Mouse (Mus musculus): ENCODE results near the gene Ctnnb1.
"Not testable (repeated sequence)": the region's sequence is repeated elsewhere in the genome, so short reads cannot be mapped to it uniquely, and the experiment has no call there.

Gene Ctnnb1

DNA sequence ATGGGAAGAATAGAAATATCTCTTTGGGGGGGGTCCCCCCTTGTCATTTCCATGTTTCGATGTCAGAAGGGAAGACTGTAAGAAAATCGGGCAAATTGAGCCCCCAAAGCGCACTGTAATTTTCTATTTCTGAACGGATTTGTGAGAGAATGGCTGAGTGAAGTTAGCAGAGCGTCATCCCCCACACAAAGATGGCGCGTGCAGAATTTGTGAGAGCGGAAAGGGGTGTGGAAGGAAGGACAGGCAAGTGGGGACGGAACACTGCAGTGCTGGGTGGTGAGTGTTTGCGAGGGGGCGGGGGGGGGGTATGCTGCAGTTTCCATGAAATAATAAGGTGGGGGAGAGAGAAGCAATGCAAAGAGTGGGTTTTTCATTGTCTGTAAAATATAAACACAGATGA, at the start of gene Ctnnb1:
Gene Ctnnb1, plus strand, starts transcription at position 136 of the 400 bp plus-strand sequence.
- DNase-seq (ENCODE audit: low read depth, low spot score): no peak

DNA sequence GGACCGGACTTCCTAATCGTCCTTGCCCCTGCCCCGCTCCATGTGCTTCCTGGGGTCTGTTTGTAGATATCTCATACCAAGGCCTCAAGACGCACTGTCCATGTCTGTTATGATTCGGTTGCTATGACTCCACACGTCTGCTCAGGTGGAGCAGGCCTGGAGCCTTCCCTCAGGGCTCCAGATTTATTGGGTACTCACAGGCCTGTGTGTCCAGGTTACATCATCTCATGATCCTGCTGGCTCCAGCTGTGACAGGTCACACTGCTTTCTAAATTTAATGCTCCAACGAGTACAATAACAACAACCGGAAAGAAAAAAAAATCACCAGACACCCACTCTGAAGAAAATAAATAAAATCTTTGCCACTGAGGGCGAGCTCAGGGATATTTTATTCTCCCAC, 48.7 kb upstream of the Ctnnb1 start:
- no peak for DNase-seq (ENCODE audit: low read depth, low spot score)

DNA sequence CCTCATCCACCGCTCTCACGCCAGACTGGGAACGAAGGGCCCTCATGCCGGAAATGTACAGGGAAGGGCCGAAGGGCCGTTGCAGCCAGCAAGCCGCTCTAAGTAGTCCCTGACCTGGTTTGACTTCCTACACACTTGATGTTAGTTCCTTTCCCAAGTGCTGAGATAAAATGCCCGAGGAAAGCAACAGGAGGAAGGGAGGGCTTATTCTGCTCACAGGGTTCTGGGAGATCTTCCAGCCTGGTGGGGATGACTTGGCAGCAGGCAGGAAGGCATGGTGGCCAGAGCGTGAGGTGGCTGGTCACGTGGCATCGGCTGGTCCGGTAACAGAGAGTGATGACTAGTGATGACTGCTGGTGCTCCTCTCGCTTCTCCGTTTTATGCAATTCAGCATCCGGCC, 47.9 kb upstream of the Ctnnb1 start:
- no peak for DNase-seq (ENCODE audit: low read depth, low spot score)

DNA sequence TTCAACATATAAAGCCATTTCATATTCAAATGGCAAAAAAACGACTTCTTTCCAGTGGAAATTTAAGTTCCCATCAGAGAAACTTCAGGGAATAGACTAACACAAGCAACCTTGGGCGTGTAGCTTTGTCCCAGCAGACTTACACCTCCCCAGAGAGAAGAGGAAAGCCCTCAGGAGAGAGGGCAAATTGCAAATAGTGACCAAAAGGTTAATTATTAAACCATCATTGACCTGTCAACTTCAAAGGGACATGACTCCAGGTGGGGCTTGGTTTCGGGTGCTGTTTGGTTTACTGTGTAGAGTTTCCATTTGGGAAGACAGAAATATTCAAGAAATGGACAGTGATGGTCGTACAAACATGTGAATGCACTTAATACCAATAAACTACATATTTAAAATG, 47.2 kb upstream of the Ctnnb1 start:
- DNase-seq (ENCODE audit: low read depth, low spot score): no peak

DNA sequence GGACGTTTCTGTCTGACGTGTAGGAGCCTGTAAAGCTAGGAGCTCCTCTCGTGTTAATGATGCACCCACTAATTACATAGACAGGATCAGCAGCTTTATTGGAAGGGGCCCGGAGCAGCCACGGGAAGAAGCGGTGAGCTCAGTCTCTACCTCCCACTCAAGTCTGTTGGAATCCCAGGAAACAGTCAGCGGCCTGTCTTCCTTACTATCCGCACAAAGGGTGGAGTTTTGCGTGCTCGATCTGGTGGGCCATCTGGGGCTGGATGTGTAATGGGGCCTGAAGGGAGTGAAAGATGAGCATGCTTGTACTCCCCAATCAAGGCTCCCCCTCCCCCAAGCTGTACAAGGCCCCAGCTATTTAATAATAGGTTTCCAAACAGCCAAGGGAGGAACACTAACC, 44.3 kb upstream of the Ctnnb1 start:
- no peak for DNase-seq (ENCODE audit: low read depth, low spot score)

DNA sequence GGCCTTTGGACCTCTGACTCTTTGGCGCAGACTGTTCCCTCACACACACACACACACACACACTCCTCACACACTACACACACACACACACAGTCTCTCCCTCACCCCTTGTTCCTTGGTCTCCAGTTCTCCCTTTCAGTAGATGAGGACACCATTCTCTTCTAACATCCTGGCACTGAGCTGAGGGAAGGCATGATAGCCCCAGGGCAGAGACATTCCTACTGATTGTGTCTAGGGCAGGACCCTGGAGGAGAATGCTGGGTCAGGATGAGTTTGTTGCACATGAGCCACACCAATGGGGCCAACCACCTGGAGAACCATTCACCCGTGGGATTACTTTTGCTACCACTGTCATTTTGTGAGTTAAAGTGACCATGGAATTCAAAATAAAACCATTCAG, 41.4 kb upstream of the Ctnnb1 start:
- DNase-seq (ENCODE audit: low read depth, low spot score): no peak

DNA sequence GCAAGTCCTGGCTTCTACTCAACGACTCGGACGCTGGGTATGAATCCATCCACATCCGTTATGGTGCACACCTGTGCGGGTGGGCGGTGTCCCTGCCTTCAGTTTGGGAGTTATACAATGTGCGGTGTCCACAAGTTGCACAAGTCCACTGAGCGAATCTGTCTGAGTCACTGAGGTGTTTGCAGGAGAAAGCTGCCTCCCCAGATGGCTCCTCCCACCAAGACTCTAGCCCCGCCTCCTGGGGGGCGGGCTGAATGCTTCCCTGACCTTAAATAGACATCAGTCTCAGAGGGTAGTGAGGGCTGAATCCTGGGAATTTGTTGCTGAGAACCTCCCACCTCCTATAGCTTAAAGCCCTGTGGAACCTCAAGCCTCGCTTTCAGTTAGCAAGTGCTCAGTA, 35.6 kb upstream of the Ctnnb1 start:
- DNase-seq (ENCODE audit: low read depth, low spot score): no peak

DNA sequence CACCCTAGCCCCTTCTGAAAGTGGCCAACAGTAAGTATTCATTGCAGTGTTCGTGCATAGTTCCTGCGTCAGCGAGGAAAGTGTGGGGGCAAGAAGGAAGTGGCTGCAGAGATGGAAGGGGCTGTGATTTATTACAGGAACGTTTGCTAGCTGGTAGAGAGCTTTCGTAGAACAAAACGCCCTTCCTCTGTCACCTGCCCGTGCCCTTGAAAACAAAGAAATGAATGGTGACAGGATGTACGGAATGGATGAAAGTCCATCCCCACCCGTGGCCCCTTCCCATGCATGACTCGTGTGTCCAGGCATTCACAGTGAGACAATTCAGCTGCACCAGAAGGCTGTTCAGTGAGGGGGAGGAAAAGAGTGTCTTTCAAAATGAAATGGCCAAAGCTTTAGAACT, 35.0 kb upstream of the Ctnnb1 start:
- no peak for DNase-seq (ENCODE audit: low read depth, low spot score)

DNA sequence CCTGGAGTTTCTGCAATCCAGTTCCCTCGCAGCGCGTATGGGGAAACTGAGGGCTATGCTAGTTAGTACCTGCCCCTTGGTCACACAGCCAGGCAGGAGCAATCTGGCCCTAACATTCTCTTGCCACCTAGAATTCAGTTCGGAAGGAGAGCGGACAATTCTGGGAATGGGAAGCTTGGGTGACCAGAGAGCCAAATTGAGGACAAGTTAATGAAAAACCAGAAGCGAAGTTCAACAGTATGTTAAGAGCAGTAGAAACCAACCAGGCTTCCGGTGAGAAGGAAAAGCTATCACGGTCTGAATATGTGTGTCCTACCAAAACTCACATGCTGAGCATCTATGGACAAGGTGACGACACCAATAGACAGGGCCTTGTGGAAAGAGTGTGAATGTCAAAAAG, 34.6 kb upstream of the Ctnnb1 start:
- no peak for DNase-seq (ENCODE audit: low read depth, low spot score)

DNA sequence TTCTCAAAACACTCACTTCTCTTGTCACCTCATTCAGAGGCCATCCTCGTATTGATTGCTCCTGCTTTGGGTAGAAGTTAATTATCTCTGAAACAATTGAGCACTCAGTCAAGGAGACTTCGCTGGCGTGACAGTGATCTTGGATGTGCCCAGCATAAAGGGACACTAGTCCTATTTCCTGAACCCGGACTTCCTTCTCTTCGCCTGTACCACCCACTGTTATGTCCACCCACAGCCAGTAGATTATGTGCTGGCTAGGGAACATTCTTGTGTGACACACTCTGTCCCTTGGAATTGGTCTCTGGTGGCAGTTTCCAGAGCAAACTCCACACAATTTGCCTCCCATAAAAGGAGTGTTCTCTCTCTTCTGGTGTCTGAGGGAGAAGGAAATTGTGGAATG, 32.5 kb upstream of the Ctnnb1 start:
- DNase-seq (ENCODE audit: low read depth, low spot score): no peak

DNA sequence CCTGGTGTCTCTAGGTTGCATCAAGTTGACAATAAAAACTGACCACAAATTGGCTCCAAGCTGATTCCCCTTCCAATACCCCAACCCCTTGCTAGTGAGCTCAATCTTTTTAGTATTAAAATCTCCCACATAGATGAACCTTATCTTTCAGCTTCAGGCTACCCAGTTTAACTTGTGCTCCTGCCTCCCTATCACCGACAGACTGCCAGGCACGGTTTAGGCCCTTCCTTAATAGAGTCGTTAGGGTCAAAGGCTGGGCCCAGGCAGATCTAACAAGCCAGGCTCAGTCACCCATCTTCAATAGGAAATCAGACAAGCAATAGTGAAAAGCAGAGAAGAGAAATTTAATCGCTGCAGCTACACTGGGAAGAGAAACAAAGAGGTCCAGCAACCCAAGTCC, 31.7 kb upstream of the Ctnnb1 start:
- DNase-seq (ENCODE audit: low read depth, low spot score): no peak

DNA sequence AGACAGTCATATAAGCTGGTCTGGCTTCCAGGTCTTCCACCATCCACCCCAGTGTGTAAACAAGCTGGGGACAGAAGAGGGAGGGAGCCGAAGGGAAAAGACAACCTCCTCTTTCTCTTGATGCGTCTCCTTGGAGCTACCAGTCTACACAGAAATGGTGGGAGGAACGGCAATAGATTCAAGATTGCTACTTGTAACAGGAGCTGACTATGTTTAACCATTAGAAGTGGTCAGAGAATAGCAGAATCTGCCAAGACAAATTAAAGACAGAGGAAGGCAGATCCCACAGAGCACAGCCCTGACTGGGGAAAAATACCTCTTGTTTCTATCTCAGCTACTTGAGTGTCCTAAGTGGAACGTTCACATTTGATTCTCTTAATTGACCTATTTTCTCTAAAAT, 29.2 kb upstream of the Ctnnb1 start:
- no peak for DNase-seq (ENCODE audit: low read depth, low spot score)

DNA sequence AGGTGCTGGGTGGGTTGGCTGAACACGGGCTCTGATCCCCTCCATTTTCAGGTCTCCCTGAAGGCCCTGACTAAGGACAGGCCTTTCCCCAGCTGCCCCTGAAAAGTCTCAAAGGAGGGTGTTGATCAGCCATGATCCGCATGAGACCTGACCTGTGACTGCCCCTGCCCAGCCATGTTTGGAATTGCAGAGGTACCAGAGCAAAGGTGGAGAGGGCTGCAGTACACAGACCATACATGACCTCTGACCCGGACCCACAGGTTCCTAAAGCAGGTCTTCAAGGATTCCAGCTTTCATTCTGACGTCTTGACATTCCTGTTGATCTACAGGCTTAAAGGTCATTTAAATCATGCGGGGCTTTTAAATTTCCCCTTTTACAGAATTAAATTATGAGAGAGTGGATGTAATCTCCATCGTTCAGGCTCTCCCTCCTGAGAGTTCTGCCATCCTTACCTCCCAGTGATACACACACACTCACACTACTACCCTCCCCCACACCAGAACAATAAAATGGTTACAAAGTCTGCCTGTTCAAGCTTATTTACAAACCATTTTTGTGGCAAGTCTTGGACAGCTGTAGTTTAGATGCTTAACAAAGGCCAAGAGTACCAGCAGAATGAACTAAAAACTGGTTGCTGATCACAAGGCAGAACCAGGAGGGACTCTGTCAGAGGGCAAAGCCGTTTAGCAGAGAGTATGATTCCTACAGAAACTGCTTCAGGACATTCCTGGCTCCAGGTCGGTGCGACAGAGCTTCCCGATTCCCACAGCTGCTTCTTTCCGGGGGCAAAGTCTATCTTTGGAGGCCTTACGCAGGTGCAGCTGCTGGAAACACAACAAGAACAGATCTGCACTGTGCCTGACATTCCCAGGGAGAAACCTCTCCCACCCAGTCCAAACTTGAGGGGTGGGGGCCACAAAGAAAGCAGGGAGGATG, 28.4 kb upstream of the Ctnnb1 start:
- no peak for DNase-seq (ENCODE audit: low read depth, low spot score)

DNA sequence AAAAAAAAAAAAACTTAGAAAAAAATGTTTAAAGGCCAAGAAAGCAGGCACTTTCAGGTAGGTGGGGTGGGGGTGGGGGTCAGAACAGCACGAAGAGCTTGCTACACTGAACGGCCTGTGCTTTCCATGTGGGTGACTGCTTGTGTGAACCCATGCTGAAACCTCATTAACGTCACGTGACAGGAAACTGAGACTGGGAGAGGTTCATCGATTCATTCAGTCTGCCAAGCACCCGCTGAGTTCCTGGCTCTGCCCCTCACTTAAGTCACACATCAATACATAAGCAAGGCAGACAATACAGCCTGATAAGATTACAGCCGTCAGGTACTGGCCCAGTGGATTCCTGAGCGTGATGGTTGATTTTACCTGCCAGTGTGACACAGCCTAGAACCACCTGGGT, 26.5 kb upstream of the Ctnnb1 start:
- no peak for DNase-seq (ENCODE audit: low read depth, low spot score)

DNA sequence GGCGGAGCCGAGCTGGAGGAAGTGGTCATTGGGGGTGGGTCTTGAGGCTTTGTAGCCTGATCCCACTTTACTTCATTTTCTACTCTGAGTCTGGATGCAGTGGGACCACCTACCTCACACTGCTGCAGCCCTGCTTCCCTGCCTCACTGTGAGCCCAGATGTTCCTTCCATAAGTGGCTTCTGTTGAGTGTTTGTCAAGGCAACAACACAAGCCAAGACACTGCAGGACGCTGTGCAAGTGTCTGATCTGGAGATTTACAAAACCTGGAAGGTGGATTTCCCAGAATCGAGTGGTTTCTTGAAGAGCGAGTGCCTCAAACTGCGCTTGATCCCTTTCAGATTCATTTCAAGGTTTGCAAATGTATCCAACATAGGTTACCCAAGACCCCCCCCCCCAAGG, 20.6 kb upstream of the Ctnnb1 start:
- no peak for DNase-seq (ENCODE audit: low read depth, low spot score)

DNA sequence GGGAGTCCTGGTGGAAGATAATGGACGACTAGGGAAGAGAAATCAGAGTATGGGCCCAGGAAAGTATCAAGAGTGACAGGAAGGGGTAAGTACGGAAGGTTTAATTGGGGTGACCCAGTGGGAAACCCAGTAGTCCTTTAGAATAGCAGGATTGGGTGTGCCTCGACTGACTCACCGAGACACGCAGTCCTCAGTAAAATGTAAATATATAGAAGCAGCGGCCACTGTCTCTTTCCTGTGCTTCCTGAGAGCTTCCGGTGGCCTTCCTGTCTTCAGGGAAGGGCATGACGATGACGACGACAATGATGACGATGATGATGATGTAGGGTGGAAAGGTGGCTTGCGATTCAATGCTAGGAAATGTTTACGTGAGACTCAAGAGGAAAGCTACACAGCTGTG, 15.9 kb upstream of the Ctnnb1 start:
- DNase-seq (ENCODE audit: low read depth, low spot score): no peak

DNA sequence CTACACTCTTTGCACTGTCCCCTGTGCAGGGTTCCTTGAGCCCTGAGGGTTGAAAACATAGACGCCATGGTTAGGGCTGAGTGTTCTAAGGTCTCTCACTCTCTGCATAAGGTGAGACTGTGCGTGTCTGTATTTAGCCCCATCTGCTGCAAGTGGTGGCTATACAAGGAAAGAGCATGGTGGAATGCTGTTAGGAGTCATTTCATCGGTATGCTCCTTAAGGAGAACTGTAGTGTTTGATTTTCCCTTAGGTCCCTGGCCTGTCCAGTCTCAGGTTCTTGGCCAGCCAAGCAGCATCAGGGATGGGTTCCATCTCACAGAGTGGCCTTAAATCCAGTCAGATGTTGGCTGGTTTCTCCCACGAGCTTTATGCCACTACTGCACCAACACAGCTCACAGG, 14.6 kb upstream of the Ctnnb1 start:
- DNase-seq (ENCODE audit: low read depth, low spot score): no peak

DNA sequence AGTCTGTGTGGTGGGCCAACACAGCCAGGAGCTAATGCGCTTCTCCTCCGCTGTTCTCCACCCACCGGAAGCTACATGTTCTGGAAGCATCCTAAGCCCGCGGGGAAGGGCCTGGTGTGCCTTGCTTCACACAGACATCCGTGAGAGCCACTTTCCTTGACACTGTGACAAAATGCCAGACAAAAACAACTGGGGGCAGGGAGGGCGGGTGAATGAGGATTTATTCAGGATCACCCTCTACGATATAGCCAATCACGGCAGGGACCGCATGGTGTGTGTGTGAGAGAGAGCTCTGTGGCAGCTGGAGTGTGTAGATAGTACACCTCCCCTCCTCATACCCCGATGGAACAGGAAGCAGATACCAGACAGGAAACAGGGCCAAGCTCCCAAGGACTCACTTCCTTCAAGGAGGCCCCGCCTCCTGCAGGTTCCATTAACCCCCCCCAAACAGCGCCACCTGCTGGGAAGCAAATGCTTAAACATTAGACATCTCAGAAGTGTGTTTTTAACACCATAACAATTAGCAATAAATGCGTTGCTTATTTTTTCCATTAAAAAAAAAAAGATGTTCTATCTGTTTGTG, 14.0 kb upstream of the Ctnnb1 start:
- DNase-seq (ENCODE audit: low read depth, low spot score): no peak

DNA sequence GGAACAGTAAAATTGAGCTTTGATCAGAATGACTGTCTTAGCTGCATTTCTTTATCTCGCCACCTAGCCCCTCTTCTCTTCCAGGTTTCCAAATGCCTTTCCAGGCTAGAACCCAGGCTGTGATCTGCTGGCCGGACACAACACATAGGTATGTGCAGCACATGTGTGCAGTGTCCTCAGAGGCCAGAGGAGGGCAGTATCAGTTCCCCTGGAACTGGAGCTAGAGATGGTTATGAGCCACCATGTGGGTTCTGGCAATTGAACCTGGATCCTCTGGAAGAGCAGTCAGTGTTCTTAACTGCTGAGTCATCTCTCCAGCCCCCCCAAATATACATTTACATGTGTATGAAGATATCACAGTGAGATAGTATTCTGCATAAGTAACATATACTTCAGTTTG, 11.4 kb upstream of the Ctnnb1 start:
- DNase-seq (ENCODE audit: low read depth, low spot score): not testable (repeated sequence)

DNA sequence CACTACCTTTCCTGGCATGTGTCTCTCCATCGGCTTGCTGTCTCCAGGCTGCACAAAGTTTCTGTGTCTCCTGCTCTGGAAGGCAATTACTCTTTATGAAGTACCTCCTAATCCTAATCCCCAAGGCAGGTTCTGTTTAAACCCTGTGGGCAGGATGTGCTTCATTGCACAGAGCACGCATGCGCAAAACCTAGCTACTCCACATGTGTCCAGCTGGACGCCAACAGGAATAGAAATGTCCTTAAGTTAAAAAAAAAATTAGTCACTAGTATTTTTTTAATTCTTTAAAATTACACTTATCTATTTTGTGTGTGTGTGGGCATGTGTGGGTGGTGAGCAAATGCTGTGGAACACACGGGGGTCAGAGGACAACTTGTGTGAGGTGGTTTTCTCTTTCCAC, 10.8 kb upstream of the Ctnnb1 start:
- DNase-seq (ENCODE audit: low read depth, low spot score): no peak

DNA sequence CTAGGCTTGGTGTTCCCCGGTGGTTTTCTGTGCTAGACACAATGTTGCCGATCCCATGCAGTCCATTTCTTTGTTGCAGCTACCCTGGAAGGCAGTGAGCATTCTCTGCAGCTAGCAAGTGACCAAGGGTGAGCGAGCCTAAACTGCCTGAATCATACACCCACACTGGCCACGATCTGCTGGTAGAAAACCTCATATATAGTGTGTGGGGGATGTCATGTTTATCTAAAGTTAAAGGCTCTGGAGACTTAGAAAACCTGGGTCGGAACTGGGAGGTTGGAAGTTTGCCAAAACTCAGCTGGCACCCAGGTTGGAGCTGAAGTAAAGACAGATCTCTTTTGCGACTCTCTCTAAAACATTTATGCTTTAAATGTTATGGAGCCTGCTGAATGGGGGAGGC, 10.4 kb upstream of the Ctnnb1 start:
- no peak for DNase-seq (ENCODE audit: low read depth, low spot score)

DNA sequence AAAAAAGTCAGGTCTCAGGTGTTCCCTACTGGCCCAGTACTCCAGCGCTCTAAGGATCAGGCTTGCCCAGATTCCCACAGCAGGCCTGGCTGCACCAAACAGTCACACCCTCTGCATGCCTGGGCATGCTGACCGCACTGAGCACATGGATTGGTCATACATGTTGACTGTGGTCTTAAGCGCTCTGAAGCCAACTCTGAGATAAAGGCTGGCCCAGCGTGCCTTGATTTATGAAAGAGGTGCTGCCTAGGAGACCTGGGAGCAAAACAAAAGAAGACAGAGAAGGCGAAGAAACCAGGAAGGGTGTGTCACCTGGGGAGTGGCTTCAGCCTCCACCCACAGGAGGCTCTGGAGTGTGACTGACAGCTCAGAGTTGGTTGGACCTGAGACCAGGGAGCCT, 9.9 kb upstream of the Ctnnb1 start:
- no peak for DNase-seq (ENCODE audit: low read depth, low spot score)

DNA sequence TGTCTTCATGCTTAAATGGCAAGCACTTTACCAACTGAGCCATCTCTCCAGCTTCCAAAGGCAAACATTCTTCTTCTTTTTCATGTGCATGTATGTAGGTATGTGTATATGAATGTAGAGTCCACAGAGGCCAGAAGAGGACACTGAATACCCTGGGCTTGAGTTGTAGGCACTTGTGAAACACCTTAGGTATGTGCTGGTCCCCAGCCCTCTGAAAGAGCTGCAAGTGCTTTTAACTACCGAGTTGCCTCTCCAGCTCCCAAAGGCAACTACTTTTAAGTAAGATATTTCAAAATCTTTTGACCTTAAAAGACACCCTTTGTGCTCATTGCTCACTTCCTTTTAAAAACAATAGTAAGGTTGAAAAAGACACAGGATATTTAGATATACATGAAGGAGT, 2.9 kb upstream of the Ctnnb1 start:
- DNase-seq (ENCODE audit: low read depth, low spot score): no peak
